Mouse (Mus musculus) monocyte, adult 2 months (primary cell): Measurements from ENCODE around the gene Htr2a.

Experiments used
- DNase-seq, 2 experiments: peaks; one replicate each; pipeline ENCODE4 v3.0.0; 2022; ENCODE audit warnings: low spot score in 2 of 2, low read depth in 1 of 2

Gene Htr2a

GRCm38 (mm10) chr14:74696766-74697165 is 56.1 kb downstream of the Htr2a start:
- DNase-seq, result no peak

DNA sequence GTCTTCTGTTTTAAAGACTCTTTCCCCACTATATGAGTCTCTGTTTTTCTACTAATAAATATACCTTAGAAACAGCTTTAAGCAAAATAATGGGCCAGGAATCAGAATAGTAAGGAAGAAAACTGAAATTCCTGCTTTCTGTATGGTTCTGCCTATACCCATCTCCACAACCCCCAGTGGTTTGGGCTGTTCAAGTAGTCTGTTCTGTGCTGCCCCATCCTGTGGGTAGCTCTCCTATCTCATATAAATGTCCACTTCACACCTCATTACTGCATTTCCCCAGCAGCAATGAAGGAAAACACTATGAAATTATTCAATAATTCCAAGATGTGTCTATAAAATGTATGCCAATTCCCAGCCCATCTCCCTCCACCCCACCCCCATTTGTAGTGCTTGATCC is 56.8 kb downstream of the Htr2a start:
- no peak for DNase-seq

DNA sequence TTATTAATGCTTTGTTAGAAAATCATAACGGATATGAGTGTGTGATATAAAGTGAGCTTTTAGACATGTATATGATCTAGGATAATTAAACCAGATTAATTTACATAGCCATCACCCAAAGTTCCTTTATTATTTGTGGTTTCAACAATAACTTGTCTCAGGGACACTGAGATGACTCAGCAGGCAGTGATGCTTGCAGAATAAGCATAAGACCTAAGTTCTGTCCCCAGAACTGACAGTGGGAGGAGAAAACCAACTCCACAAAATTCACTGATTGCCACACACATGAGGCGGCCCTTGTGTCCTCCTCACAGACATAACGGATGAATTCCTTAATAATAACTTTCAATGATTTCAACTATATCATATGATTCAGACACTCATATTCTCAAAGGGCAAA is 58.6 kb downstream of the Htr2a start:
- no peak for DNase-seq

DNA sequence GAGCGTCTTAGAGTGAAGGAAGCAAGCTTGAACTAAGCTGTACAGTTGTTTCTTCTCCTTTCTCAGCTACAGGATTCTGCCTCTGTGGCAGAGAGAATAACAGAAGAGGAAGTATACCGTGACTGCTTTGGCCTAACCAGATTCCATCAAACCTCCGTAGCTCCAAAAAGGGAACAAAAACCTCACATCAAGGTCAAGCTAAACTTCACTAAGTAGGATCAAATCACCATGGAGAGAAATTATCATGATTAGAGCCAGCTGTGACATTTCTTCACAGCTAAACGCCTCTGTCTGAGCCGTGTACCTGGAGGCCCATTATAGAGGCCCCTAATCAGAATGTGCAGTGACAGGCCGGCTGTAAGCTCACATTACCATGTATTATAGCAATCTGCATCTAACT is 63.3 kb downstream of the Htr2a start:
- peak in 1 of 2 experiments; percentile 1 for DNase-seq

- DNase-seq, result no peak
Measured at GRCm38 (mm10) chr14:74709054-74709453, 68.4 kb downstream of the Htr2a start.

DNA sequence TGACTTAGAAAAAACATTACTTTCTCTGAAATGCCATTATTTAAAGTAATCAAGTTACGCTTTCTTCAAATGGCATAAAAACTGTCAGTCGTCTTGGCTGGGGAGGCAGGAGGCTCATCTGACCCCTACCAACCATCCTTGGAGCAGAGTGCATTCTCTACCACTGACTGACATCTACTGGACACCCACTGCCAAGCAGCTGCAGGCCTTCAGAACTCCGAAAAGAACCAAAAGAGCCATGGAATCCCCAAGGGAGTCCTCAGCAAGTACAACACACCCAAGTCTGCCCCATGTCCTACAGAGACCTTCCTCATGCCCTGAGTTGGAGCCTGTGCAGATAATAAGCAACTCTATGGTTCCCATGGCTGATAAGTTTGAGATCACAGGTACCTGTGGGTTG is 82.9 kb downstream of the Htr2a start:
- no peak for DNase-seq

DNA sequence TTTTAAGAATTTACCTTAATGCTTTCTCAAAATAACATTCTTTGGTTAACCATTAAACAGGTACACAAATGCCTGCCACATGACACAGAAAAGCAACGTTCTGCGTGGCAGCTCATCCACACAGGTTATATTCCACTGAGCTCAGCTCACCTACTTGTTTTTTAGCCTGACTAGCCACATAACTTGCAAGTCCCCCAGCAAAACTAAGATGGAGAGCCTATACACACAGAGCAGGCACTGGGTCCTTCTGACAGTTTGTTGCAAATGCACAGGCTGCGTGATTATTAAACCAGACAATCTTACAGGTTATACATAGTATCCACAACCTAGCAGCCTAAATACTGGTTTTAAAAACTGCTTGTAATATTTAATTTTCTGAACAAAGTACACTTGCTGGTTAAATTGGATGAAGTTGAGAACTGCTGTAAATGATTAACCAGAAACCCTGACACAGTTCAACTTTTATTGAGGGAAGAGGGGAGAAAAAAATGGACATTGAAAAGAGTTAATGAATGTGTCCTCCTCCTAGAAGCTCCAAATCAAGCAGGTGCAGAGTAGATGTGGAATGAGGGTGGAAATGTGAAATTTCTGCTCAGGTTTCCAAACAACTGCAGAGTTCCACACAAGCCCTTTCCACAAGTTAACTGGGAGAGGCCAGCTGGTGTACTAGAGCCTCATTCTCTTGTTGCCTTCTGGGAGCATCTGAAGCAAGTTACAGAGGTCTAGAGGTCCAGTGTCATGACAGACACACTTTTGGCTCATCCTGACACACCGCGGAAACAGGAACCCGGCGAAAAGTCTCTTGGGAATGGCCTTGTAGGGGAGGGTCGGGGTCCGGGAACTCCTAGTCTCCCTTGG is 90.8 kb downstream of the Htr2a start:
- no peak for DNase-seq

GRCm38 (mm10) chr14:74732079-74732783 is 91.6 kb downstream of the Htr2a start, which contains the start of gene Esd:
Gene Esd (plus strand): TSS chr14:74732297.
- peak; percentile 71 to 79 for DNase-seq

DNA sequence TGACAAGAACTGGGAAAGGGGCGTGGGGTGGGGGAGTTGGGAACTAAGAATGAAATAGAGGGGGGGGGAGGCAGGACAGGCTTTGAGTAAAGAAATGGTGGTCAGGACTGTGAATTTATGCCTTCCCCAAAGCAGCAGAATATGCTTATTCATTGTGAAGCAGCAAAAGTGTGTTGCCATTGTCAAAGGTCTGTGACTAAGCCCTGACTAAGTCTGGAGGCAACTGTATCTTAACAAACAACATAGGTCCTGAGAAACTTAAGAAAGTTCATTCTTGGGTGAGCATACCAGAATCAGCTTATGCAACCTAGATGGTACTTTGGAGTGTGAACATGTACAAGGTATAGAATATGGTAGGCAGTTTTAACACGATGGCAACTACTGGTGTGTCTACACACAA is 92.8 kb downstream of the Htr2a start:
- no peak for DNase-seq

DNA sequence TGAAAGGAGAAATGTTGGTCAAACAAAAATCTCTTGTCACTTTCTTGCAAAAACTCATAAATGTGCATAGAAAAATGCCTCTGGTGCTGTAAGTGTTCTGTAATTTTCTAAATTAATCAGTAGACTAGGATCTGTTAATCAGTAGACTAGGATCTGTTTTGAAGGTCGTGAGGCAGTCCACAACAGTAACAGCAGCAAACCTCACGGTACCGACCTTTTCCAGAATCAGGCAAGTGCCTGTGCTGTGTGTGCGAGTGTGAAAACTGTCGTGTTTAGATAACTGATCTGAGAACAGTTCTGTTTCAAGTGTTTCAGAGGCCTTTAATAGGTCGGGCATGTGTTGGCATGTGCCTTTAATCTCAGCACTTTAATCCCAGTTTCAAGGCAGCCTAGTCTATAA is 94.8 kb downstream of the Htr2a start:
- DNase-seq, result no peak

DNA sequence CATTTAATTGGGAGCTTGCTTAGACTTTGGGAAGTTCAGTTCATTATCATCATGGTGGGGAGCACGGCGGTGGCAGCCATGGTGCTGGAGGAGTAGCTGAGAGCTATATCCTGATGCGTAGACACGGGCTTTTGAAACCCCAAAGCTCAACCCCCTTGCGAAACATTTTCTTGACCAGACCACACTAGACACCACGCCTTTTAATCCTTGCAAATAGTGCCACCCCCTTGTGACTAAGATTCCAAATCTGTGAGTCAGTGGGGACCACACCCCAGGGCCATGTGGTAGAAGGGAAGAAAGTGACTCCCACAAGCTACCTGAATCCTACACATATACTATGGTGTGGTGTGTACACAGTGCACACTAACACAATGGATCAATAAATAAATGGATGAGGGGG is 96.2 kb downstream of the Htr2a start:
- DNase-seq, result peak in 1 of 2 experiments; percentile 24
